Mouse (Mus musculus) spleen, adult 12 weeks (tissue): ENCODE data around the gene Gm49354.
"Not testable (repeated sequence)": the region's sequence is repeated elsewhere in the genome, so short reads cannot be mapped to it uniquely, and the experiment has no call there.

Experiments
- DNase-seq: peaks from one replicate; pipeline ENCODE4 v3.0.0; 2022; ENCODE audit warnings: low spot score

Gene Gm49354

GRCm38 (mm10) chr13:59768531-59768930, 13.5 kb downstream of the Gm49354 start:
- DNase-seq: peak; percentile 20

GRCm38 (mm10) chr13:59766786-59767515, 15.1 kb downstream of the Gm49354 start:
- DNase-seq: no peak

GRCm38 (mm10) chr13:59762791-59763190, 19.3 kb downstream of the Gm49354 start:
- no peak for DNase-seq

GRCm38 (mm10) chr13:59756906-59757305, 25.1 kb downstream of the Gm49354 start:
- DNase-seq: no peak

- DNase-seq: no peak
Observed at GRCm38 (mm10) chr13:59750310-59750709, 31.7 kb downstream of the Gm49354 start.

GRCm38 (mm10) chr13:59746711-59747110, 35.3 kb downstream of the Gm49354 start, which contains the start of gene 1700014D04Rik:
TSS of gene 1700014D04Rik (minus strand) at chr13:59746752.
- no peak for DNase-seq

- DNase-seq: no peak
Observed at GRCm38 (mm10) chr13:59746164-59746563, 35.9 kb downstream of the Gm49354 start.

- no peak for DNase-seq
Observed at GRCm38 (mm10) chr13:59745462-59745861, 36.6 kb downstream of the Gm49354 start.

- no peak for DNase-seq
Observed at GRCm38 (mm10) chr13:59741697-59742096, 40.3 kb downstream of the Gm49354 start.

- no peak for DNase-seq
Observed at GRCm38 (mm10) chr13:59741096-59741495, 40.9 kb downstream of the Gm49354 start.

GRCm38 (mm10) chr13:59739397-59739796, 42.6 kb downstream of the Gm49354 start:
- DNase-seq: peak; percentile 64

- DNase-seq: peak; percentile 45
Observed at GRCm38 (mm10) chr13:59738455-59738854, 43.6 kb downstream of the Gm49354 start.

- DNase-seq: no peak
Observed at GRCm38 (mm10) chr13:59735190-59735589, 46.9 kb downstream of the Gm49354 start.

- peak; percentile 52 for DNase-seq
Observed at GRCm38 (mm10) chr13:59734347-59734746, 47.7 kb downstream of the Gm49354 start.

GRCm38 (mm10) chr13:59733936-59734335, 48.1 kb downstream of the Gm49354 start:
- no peak for DNase-seq

- no peak for DNase-seq
Observed at GRCm38 (mm10) chr13:59731652-59732051, 50.4 kb downstream of the Gm49354 start, which contains the start of gene Spata31d1d. TSS of gene Spata31d1d (minus strand) at chr13:59731752.

- peak; percentile 70 for DNase-seq
Observed at GRCm38 (mm10) chr13:59728378-59729093, 53.5 kb downstream of the Gm49354 start.

- no peak for DNase-seq
Observed at GRCm38 (mm10) chr13:59726139-59726867, 55.7 kb downstream of the Gm49354 start.

GRCm38 (mm10) chr13:59722089-59722488, 60.0 kb downstream of the Gm49354 start:
- DNase-seq: not testable (repeated sequence)

GRCm38 (mm10) chr13:59719475-59719874, 62.6 kb downstream of the Gm49354 start:
- no peak for DNase-seq

- DNase-seq: not testable (repeated sequence)
Observed at GRCm38 (mm10) chr13:59718857-59719440, 63.1 kb downstream of the Gm49354 start.

- DNase-seq: no peak
Observed at GRCm38 (mm10) chr13:59713710-59714109, 68.3 kb downstream of the Gm49354 start.
